Mouse (Mus musculus) liver, adult (tissue): ENCODE data around the gene Zfp2.

Experiments
- GATA4 ChIP-seq: IDR thresholded peaks from 2 replicates; pipeline ENCODE4 v1.6.1; 2014; ENCODE audit warnings: mild to moderate bottlenecking, low read length; ENCODE audit not compliant: insufficient replicate concordance

Gene Zfp2

DNA sequence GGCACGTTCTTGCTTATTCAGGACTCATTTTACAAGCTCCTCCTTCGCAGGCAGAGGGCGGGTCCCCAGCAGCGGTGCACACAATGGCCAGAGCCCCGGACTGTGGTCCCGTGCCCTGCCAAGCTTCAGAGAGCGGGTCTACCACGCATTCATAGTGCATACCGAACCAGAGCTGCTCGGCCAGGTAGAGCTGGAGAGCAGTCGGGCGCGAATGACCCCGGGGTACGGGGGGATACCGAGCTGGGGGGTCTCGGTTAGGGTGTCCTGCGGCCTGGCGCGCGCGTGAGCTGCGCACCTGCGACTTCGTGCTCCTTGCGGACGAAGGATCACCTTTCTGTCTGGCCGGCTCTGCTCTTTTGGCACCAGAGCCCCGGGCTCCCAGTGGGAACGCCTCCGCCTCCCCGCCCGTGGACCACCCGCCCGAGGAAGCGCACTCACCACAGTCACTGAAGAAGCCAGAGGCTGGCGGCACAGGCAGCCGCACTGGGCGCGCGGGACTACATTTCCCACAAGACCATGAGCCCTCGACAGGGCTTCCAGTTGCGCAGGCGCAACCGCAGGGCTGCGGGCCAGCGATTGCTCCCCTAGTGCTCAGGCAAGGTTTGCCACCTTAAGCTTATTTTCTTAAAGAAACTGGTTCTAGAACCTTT is at the start of gene Zfp2:
Zfp2 (minus strand) TSS at position 495 of the 650 bp plus-strand sequence.
- TF ChIP-seq GATA4, result no peak

GRCm38 (mm10) chr11:50964886-50965285 is 48.9 kb upstream of the Zfp2 start:
- TF ChIP-seq GATA4, result no peak

DNA sequence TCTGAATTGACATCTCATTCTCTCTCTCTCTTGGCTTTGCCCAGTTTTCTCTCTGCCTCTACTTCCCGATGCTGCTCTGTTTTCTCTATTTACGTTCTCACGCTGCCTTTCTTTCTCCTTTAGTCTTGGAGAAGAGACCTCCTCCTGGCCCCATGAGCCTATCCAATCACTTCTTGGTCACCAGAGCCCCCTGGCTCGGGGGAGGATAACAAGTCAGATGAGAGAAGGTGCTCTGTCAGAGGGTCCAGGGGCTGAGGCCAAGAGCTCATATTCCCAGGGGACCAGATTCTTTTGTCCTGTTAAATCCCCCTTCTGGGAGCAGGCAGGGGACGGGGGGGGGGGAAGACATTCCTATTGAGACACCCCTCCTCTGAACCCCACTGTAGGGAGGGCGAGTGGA is 37.7 kb upstream of the Zfp2 start, which contains the start of gene Prop1:
Prop1 (minus strand) TSS at position 101 of the 400 bp plus-strand sequence.
- TF ChIP-seq GATA4, result no peak

DNA sequence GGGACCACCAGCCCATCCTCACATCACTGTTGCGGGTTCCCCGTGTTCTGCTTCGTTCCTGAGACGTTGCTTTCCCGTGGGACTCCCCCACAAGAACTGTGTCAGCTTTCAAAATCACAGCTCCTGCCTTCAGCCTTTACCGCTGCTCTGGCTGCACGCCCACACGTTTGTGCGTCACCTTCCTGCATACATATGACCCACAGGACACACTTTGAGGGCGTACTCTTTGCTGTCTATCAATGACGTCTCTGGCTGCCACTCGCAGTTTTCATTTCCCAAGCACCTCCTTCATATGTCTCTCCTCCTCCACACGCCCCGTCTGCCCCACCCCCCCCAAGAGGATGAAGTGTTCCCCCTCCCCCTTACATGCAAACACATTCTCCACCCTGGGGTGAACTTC is 36.3 kb upstream of the Zfp2 start:
- TF ChIP-seq GATA4, result no peak

GRCm38 (mm10) chr11:50943506-50943905 is 27.5 kb upstream of the Zfp2 start, which contains the start of gene 4933414I15Rik:
Gene 4933414I15Rik (minus strand): TSS chr11:50943765.
- no peak for TF ChIP-seq GATA4

DNA sequence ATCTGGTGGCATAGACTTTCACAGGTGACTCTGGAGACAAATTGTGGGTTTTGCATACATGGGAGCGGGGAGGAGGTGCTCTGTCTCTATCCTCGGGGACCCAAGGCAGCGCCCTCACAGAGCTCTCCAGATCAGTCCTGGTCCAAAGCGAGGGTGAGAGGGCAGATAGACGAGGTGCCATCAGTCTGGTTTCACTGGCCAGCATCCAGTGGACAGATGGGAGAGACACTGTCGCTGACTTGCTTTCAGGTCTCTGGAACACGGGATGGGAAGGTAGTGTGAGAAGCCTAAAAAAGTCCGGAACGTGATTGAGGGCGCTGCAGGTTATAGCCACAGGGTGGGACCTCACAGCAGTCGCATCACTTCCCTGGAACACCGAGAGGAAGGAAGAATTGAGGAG is 26.4 kb upstream of the Zfp2 start:
- TF ChIP-seq GATA4, result no peak

DNA sequence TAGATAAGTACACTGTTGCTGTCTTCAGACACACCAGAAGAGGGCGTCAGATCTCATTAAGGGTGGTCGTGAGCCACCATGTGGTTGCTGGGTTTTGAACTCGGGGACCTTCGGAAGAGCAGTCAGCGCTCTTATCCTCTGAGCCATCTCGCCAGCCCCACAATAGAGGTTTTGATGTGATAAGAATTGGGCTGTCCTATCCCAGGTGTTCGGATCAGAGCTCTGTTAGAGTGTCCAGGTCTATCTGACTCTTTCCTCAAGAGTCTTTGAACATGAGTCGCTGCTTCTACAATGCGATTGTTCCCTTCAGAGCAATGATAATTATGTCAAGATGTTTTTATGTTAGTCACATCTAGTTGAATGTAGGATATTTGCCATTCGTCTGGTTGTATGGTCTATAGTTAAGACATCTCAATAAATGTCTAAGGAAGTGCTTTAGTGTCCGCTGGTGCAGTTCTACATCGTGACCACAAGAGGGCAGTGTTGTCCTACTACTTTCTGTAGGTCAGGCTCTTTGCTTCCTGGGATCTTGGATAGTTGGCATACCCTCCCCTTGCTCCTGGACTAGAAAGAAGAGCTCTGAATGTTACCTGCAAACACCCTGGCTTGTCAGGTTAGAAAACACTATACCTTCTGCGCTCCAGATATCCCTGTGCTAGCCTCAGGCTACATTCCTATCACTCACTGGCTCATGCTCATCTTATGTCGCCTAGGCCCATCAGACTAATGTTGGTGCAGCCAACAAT is 23.8 kb upstream of the Zfp2 start:
- no peak for TF ChIP-seq GATA4

GRCm38 (mm10) chr11:50938435-50938834 is 22.5 kb upstream of the Zfp2 start:
- no peak for TF ChIP-seq GATA4

GRCm38 (mm10) chr11:50932040-50932439 is 16.1 kb upstream of the Zfp2 start:
- no peak for TF ChIP-seq GATA4

- peak; percentile 23; the same call in 1 of the 2 replicates for TF ChIP-seq GATA4
Observed at GRCm38 (mm10) chr11:50931451-50931866, 15.5 kb upstream of the Zfp2 start, which contains the start of gene Zfp354b. Gene Zfp354b (minus strand): TSS chr11:50931633.

- TF ChIP-seq GATA4, result no peak
Observed at GRCm38 (mm10) chr11:50931021-50931420, 15.1 kb upstream of the Zfp2 start.

- TF ChIP-seq GATA4, result no peak
Observed at GRCm38 (mm10) chr11:50930469-50931014, 14.6 kb upstream of the Zfp2 start.

DNA sequence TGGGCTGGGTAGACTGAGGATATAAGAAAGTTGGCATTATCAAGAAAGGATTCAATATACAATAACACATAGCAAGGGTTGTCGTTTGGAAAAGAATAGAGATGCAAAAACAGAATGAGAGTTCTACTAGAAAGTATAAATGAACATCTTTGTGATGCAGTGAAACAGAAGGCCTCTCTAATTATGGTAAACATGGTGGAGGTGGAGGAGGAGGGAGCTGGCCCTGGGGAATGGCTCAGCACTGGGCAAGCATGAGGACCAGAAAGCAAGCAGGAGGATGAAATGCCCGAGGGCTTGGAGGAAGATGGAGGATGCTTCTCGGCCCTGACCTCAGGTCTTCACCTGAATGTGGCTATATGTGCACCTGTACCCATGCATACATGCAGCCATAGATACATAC is 1.5 kb downstream of the Zfp2 start:
- TF ChIP-seq GATA4, result no peak

DNA sequence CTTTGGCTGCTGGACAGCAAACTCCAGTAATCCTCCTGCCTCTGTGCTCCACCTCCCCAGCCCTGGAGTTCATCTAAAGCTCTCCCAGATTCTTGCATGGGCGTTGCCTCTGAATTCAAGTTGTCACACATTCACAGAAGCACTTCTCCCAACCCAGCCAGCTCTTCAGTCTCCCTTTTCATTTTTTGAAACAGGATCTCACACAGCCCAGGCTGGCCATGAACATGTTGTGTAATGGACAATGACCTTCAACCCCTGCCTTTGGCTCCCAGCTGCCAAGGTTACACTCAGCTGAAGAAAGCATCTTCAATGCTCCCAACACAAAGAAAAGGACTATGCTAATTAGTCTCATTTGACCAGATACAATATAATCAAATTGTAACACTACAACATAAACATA is 2.7 kb downstream of the Zfp2 start:
- TF ChIP-seq GATA4, result no peak

GRCm38 (mm10) chr11:50908136-50908535 is 7.8 kb downstream of the Zfp2 start:
- no peak for TF ChIP-seq GATA4

- no peak for TF ChIP-seq GATA4
Observed at GRCm38 (mm10) chr11:50897359-50897758, 18.6 kb downstream of the Zfp2 start.
